Mouse (Mus musculus) C2C12 (cell line): ENCODE results near the gene Kmt5c. TPM values are rescaled to one million over a fixed set of nuclear protein-coding genes. Genes with fewer than 3 reads are reported as not detected.

Experiments used
- polyA plus RNA-seq: library from polyadenylated mRNA; unstranded; fragments of >200 nt; fragmentation: generic; extraction: Trizol; gene quantifications from one replicate; pipeline ENCODE4 v1.2.1, GENCODE M21; 2012; ENCODE audit warnings: missing spikeins

Kmt5c gene
- polyA plus RNA-seq, 1 experiment, result 12.7 TPM

Other genes starting within 250 kb of the Kmt5c start
- 54.6 TPM for gene Ppp1r12c, start 238.4 kb upstream of the Kmt5c start, polyA plus RNA-seq
- gene Tnnt1, start 223.7 kb upstream of the Kmt5c start, polyA plus RNA-seq, result 34.7 TPM
- 0.91 TPM for gene Tnni3, start 215.9 kb upstream of the Kmt5c start, polyA plus RNA-seq
- gene Dnaaf3, start 207.7 kb upstream of the Kmt5c start, polyA plus RNA-seq, result 1.4 TPM
- gene Syt5, start 192.6 kb upstream of the Kmt5c start, polyA plus RNA-seq, result 0.11 TPM
- not detected for gene Ptprh, start 136.1 kb upstream of the Kmt5c start, polyA plus RNA-seq
- gene Tmem86b, start 108.7 kb upstream of the Kmt5c start, polyA plus RNA-seq, result 2.8 TPM
- gene Ppp6r1, start 81.1 kb upstream of the Kmt5c start, polyA plus RNA-seq, result 56.1 TPM
- gene Hspbp1, start 55.0 kb upstream of the Kmt5c start, polyA plus RNA-seq, result 110 TPM
- 15.3 TPM for gene Brsk1, start 49.5 kb upstream of the Kmt5c start, polyA plus RNA-seq
- 0.07 TPM for gene Tmem150b, start 14.9 kb upstream of the Kmt5c start, polyA plus RNA-seq
- gene Cox6b2, start 13.0 kb downstream of the Kmt5c start, polyA plus RNA-seq, result 0.26 TPM
- gene Fam71e2, start 31.2 kb downstream of the Kmt5c start, polyA plus RNA-seq, result not detected
- 1.3 TPM for gene Il11, start 42.7 kb downstream of the Kmt5c start, polyA plus RNA-seq
- 0.84 TPM for gene Tmem190, start 42.8 kb downstream of the Kmt5c start, polyA plus RNA-seq
- gene Tmem238, start 49.5 kb downstream of the Kmt5c start, polyA plus RNA-seq, result 22.9 TPM
- 3,556 TPM for gene Rpl28, start 52.8 kb downstream of the Kmt5c start, polyA plus RNA-seq
- 599 TPM for gene Ube2s, start 72.5 kb downstream of the Kmt5c start, polyA plus RNA-seq
- not detected for gene Shisa7, start 104.6 kb downstream of the Kmt5c start, polyA plus RNA-seq
- gene Isoc2b, start 130.1 kb downstream of the Kmt5c start, polyA plus RNA-seq, result 0.32 TPM
- gene Isoc2a, start 137.0 kb downstream of the Kmt5c start, polyA plus RNA-seq, result 3.7 TPM
- not detected for gene Gm36210, start 166.4 kb downstream of the Kmt5c start, polyA plus RNA-seq
- 9.0 TPM for gene Zfp628, start 175.1 kb downstream of the Kmt5c start, polyA plus RNA-seq
- 2.7 TPM for gene Nat14, start 181.9 kb downstream of the Kmt5c start, polyA plus RNA-seq
- 3.7 TPM for gene Ssc5d, start 185.7 kb downstream of the Kmt5c start, polyA plus RNA-seq
- 0.06 TPM for gene Sbk2, start 224.3 kb downstream of the Kmt5c start, polyA plus RNA-seq
- 0.02 TPM for gene Sbk3, start 231.1 kb downstream of the Kmt5c start, polyA plus RNA-seq